Mouse (Mus musculus) urinary bladder, postnatal 10 days (tissue): ENCODE results near the gene Defb36.

ENCODE experiments used
- DNase-seq: peaks from one replicate; pipeline ENCODE4 v3.0.0; 2022; ENCODE audit warnings: low spot score

The Defb36 gene

GRCm38 (mm10) chr2:152622151-152622550 lies 18.0 kb downstream of the Defb36 start:
- DNase-seq, result no peak

GRCm38 (mm10) chr2:152622953-152623352 lies 18.8 kb downstream of the Defb36 start, which contains the start of gene Defb25:
TSS of gene Defb25 (minus strand) at chr2:152623053.
- DNase-seq, result no peak

GRCm38 (mm10) chr2:152624566-152624965 lies 20.4 kb downstream of the Defb36 start:
- DNase-seq, result no peak

GRCm38 (mm10) chr2:152625256-152625655 lies 21.1 kb downstream of the Defb36 start:
- DNase-seq, result no peak

GRCm38 (mm10) chr2:152626774-152627591 lies 22.9 kb downstream of the Defb36 start, which contains the start of gene Rem1:
TSS of gene Rem1 (plus strand) at chr2:152626951.
- DNase-seq, result no peak

GRCm38 (mm10) chr2:152628066-152628465 lies 23.9 kb downstream of the Defb36 start:
- no peak for DNase-seq

- no peak for DNase-seq
Measured at GRCm38 (mm10) chr2:152629239-152629638, 25.1 kb downstream of the Defb36 start.

- no peak for DNase-seq
Measured at GRCm38 (mm10) chr2:152629904-152630303, 25.8 kb downstream of the Defb36 start.

GRCm38 (mm10) chr2:152633334-152633733 lies 29.2 kb downstream of the Defb36 start:
- no peak for DNase-seq

- DNase-seq, result no peak
Measured at GRCm38 (mm10) chr2:152634311-152634710, 30.2 kb downstream of the Defb36 start.

GRCm38 (mm10) chr2:152636246-152637005 lies 32.3 kb downstream of the Defb36 start:
- no peak for DNase-seq

GRCm38 (mm10) chr2:152637006-152637322 lies 32.8 kb downstream of the Defb36 start:
- no peak for DNase-seq

- no peak for DNase-seq
Measured at GRCm38 (mm10) chr2:152637381-152637780, 33.3 kb downstream of the Defb36 start.

- DNase-seq, result no peak
Measured at GRCm38 (mm10) chr2:152638865-152639264, 34.7 kb downstream of the Defb36 start.

GRCm38 (mm10) chr2:152639406-152640113 lies 35.4 kb downstream of the Defb36 start:
- DNase-seq, result no peak

GRCm38 (mm10) chr2:152652901-152653620 lies 48.9 kb downstream of the Defb36 start:
- DNase-seq, result no peak

- no peak for DNase-seq
Measured at GRCm38 (mm10) chr2:152653874-152654715, 50.0 kb downstream of the Defb36 start.

GRCm38 (mm10) chr2:152657398-152657797 lies 53.3 kb downstream of the Defb36 start:
- no peak for DNase-seq

- DNase-seq, result no peak
Measured at GRCm38 (mm10) chr2:152661163-152661562, 57.0 kb downstream of the Defb36 start.
